In the genomic region with DNA sequence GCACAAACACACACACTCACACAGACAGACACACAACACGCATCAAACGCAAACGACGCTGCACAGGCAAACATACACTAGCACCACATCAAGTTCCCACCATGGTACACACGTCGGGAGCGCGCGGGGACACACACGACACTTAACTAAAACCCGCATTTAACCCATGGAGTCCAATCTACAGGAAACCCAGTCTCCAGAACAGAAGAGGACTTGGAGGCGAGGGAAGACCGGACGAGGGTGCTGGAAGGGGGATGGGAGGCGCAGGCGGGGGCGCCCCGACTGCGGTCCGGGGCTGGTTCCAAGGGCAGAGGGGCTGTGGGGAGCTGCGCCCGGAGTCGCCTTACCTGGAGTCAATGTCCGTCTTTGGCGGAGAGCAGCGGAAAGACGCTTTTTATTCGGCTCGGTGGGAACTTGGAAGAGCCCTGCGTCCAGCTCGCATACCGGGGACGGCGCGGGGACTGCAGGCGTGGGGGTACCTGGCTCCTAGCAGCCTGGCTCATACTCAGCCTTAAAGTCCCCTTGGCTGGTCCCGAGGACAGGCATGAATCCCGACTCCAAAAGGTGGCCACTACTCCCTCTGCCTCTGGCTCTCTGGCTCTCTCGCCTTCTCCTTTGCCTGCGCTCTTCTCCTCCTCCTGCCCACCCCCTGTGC, we compare ENCODE assay signal across 8 mouse cellular contexts. TPM values are rescaled to one million over a fixed set of nuclear protein-coding genes. Genes with fewer than 3 reads are reported as not detected.
DNase-seq lines count a peak whose midpoint lies in the region; ATAC-seq lines count a peak whose summit lies in the region.

No protein-coding gene starts in this region.

- DNase-seq in heart, postnatal 14 days = no peak
- peak; percentile 23 for DNase-seq in right cerebral cortex, postnatal 14 days
- DNase-seq in right cerebral cortex, adult 18-20 months = no peak
- no peak for DNase-seq in limb, embryonic 10.5 days (ENCODE audit: low spot score)
- DNase-seq in cerebellum, postnatal 14 days = no peak
- no peak for DNase-seq in left cerebral cortex, postnatal 4 days

- WGBS in heart, embryonic 12.5 days = under 1% methylated on average over 40 of the region's 40 CpGs
- 1% methylated on average over 40 of the region's 40 CpGs for WGBS in limb, embryonic 10.5 days
- under 1% methylated on average over 40 of the region's 40 CpGs for WGBS in stomach, embryonic 15.5 days

- intact Hi-C loops in heart, postnatal 14 days (cut with DNase I) = no loop called here
- intact Hi-C loops in left cerebral cortex, postnatal 4 days (cut with DNase I) = loop anchor here (5.0 kb wide), 2 partner anchors 926 to 1476 kb away; no protein-coding TSS in a partner anchor

- H3K4me2 ChIP-seq in heart, embryonic 12.5 days = peak overlapping the region; percentile 98
- H3K4me2 ChIP-seq in stomach, embryonic 15.5 days = peak overlapping the region; percentile 87

- no peaks in the 10 kb centered on the region for H3K9me3 ChIP-seq in heart, embryonic 12.5 days (replicated peaks)
- no peaks in the 10 kb centered on the region for H3K9me3 ChIP-seq in limb, embryonic 10.5 days (replicated peaks)
- no peaks in the 10 kb centered on the region for H3K9me3 ChIP-seq in stomach, embryonic 15.5 days

- H3K36me3 ChIP-seq in heart, embryonic 12.5 days = no peaks in the 10 kb centered on the region
- H3K36me3 ChIP-seq in limb, embryonic 10.5 days = no peaks in the 10 kb centered on the region
- no peaks in the 10 kb centered on the region for H3K36me3 ChIP-seq in stomach, embryonic 15.5 days

- H3K4me3 ChIP-seq in heart, embryonic 12.5 days = peak overlapping the region; percentile 53
- peak overlapping the region; percentile 54 for H3K4me3 ChIP-seq in limb, embryonic 10.5 days
- peak overlapping the region; percentile 55 for H3K4me3 ChIP-seq in stomach, embryonic 15.5 days (replicated peaks)

- H3K9ac ChIP-seq in heart, embryonic 12.5 days = 0 out of 2 replicates have a peak overlapping the region, but pooled peaks have one; percentile 43
- no peak overlapping the region for H3K9ac ChIP-seq in stomach, embryonic 15.5 days

- no peak overlapping the region for H3K27ac ChIP-seq in heart, embryonic 12.5 days (ENCODE audit: poor library complexity, severe bottlenecking)
- no peak overlapping the region for H3K27ac ChIP-seq in limb, embryonic 10.5 days
- no peak overlapping the region for H3K27ac ChIP-seq in stomach, embryonic 15.5 days

- peak; percentile 48 for ATAC-seq in heart, embryonic 12.5 days (ENCODE audit: insufficient number of reproducible peaks, low FRiP score)
- ATAC-seq in stomach, embryonic 15.5 days (ENCODE audit: insufficient read depth, low FRiP score, low read depth) = no peak; the same call in 1 of the 2 replicates

- H3K27me3 ChIP-seq in heart, embryonic 12.5 days (replicated peaks) = peaks cover 18% of the 10 kb centered on the region
- H3K27me3 ChIP-seq in limb, embryonic 10.5 days (ENCODE audit: low read depth, poor library complexity, severe bottlenecking) = peaks cover 44% of the 10 kb centered on the region
- H3K27me3 ChIP-seq in stomach, embryonic 15.5 days (replicated peaks) = 0 out of 2 replicates have a peak, but pooled peaks cover 2% of the 10 kb centered on the region

- peaks cover 12% of the 10 kb centered on the region for H3K4me1 ChIP-seq in heart, embryonic 12.5 days (replicated peaks)
- H3K4me1 ChIP-seq in limb, embryonic 10.5 days = peaks cover 14% of the 10 kb centered on the region; the same call in 1 of the 2 replicates
- peaks cover 3% of the 10 kb centered on the region; the same call in 1 of the 2 replicates for H3K4me1 ChIP-seq in stomach, embryonic 15.5 days

RNA-seq across cellular contexts. Expression of gene Brinp1, which starts 0.4 kb away (rescaled TPM):
- polyA plus RNA-seq in heart, embryonic 12.5 days (2016; fragmentation: Nextera tagmentation; extraction: Ambion mirVana) = 2.3 and 2.9 TPM in 2 replicates
- under 1 TPM; 0.10 to 0.22 TPM for total RNA-seq in heart, postnatal 14 days (2021)
- polyA plus RNA-seq in limb, embryonic 10.5 days (2016; fragmentation: Nextera tagmentation; extraction: Ambion mirVana) = 0.99 and 2.9 TPM in 2 replicates
- polyA plus RNA-seq in stomach, embryonic 15.5 days (2015; fragmentation: Nextera tagmentation; extraction: Ambion mirVana) = 7.4 and 9.4 TPM in 2 replicates
- total RNA-seq in left cerebral cortex, postnatal 4 days (2021) = 100 to 1,000 TPM; 127 to 133 TPM
